Mouse (Mus musculus) E14TG2a.4 (cell line): ENCODE measurements around the gene Bst1.
A peak's percentile ranks its signal among the peaks of the same experiment; 100 is the strongest.

Source experiments
- H3K27me3 ChIP-seq: 2 replicates; pipeline ENCODE4 v1.6.1; 2014; ENCODE audit warnings: low read length, control low read depth; ENCODE audit not compliant: insufficient read depth
- H3K36me3 ChIP-seq: 2 replicates; pipeline ENCODE4 v1.6.1; 2014; ENCODE audit warnings: low read length, control low read depth; ENCODE audit not compliant: insufficient read depth
- H3K4me1 ChIP-seq: replicated peaks from 2 replicates; pipeline ENCODE4 v1.6.1; 2014; ENCODE audit warnings: low read depth, low read length, control low read depth
- H3K4me3 ChIP-seq: replicated peaks from 2 replicates; pipeline ENCODE4 v1.5.1; 2014; ENCODE audit warnings: mild to moderate bottlenecking, low read length
- H3K9me3 ChIP-seq: 2 replicates; pipeline ENCODE4 v1.6.1; 2014; ENCODE audit warnings: low read length, control low read depth
- CTCF ChIP-seq: conservative IDR thresholded peaks from 2 replicates; pipeline ENCODE4 v1.5.1; 2014; ENCODE audit warnings: low read length
- NANOG ChIP-seq: IDR thresholded peaks from 2 replicates; pipeline ENCODE4 v1.6.1; 2014; ENCODE audit warnings: borderline replicate concordance, low read length, mixed read lengths
- POU5F1 ChIP-seq: IDR thresholded peaks from 2 replicates; pipeline ENCODE4 v1.6.1; 2014; ENCODE audit warnings: low read length, borderline replicate concordance

Bst1 gene

GRCm38 (mm10) chr5:43853096-43853867 is 34.6 kb downstream of the Bst1 start:
- no peaks in the 10 kb centered on the region for H3K27me3 ChIP-seq

GRCm38 (mm10) chr5:43853868-43854488 is 35.3 kb downstream of the Bst1 start:
- no peaks in the 10 kb centered on the region for H3K27me3 ChIP-seq
- peaks cover 87% of the 10 kb centered on the region for H3K9me3 ChIP-seq
- H3K36me3 ChIP-seq = peaks cover 34% of the 10 kb centered on the region
- no peaks in the 10 kb centered on the region for H3K4me1 ChIP-seq
- TF ChIP-seq CTCF (no peak), POU5F1 (no peak), NANOG (no peak)
- no peak overlapping the region for H3K4me3 ChIP-seq

More at GRCm38 (mm10) chr5:43853096-43853867, 34.6 kb downstream of the Bst1 start:
- Histone ChIP-seq H3K36me3 (peaks cover 29% of the 10 kb centered on the region), H3K4me3 (no peak overlapping the region), H3K4me1 (no peaks in the 10 kb centered on the region), H3K9me3 (peaks cover 84% of the 10 kb centered on the region)
- no peak; the same call in 1 of the 2 replicates for TF ChIP-seq NANOG
- TF ChIP-seq POU5F1 = no peak
- no peak for TF ChIP-seq CTCF

GRCm38 (mm10) chr5:43855769-43856168 is 37.1 kb downstream of the Bst1 start:
- peaks cover 96% of the 10 kb centered on the region for H3K9me3 ChIP-seq
- peaks cover 42% of the 10 kb centered on the region for H3K36me3 ChIP-seq
- TF ChIP-seq NANOG = no peak
- no peak for TF ChIP-seq POU5F1
- TF ChIP-seq CTCF = no peak
- no peak overlapping the region for H3K4me3 ChIP-seq
- no peaks in the 10 kb centered on the region for H3K27me3 ChIP-seq
- H3K4me1 ChIP-seq = peaks cover 11% of the 10 kb centered on the region

GRCm38 (mm10) chr5:43859663-43860062 is 41.0 kb downstream of the Bst1 start:
- TF ChIP-seq CTCF = no peak
- TF ChIP-seq NANOG = no peak
- no peak for TF ChIP-seq POU5F1
- peaks cover 38% of the 10 kb centered on the region for H3K36me3 ChIP-seq
- no peaks in the 10 kb centered on the region for H3K27me3 ChIP-seq
- peaks cover 92% of the 10 kb centered on the region for H3K9me3 ChIP-seq
- H3K4me3 ChIP-seq = no peak overlapping the region
- peaks cover 29% of the 10 kb centered on the region for H3K4me1 ChIP-seq

GRCm38 (mm10) chr5:43860096-43860495 is 41.4 kb downstream of the Bst1 start:
- H3K27me3 ChIP-seq = no peaks in the 10 kb centered on the region
- TF ChIP-seq POU5F1 (no peak), CTCF (no peak), NANOG (no peak)
- peaks cover 91% of the 10 kb centered on the region for H3K9me3 ChIP-seq
- H3K36me3 ChIP-seq = peaks cover 34% of the 10 kb centered on the region
- no peak overlapping the region for H3K4me3 ChIP-seq
- peaks cover 32% of the 10 kb centered on the region for H3K4me1 ChIP-seq

- no peaks in the 10 kb centered on the region for H3K27me3 ChIP-seq
- peaks cover 36% of the 10 kb centered on the region for H3K36me3 ChIP-seq
- H3K4me3 ChIP-seq = peak overlapping the region; percentile 5; the same call in 1 of the 2 replicates
- peaks cover 40% of the 10 kb centered on the region for H3K4me1 ChIP-seq
- no peak for TF ChIP-seq POU5F1
- peak; percentile 80 for TF ChIP-seq NANOG
- H3K9me3 ChIP-seq = peaks cover 90% of the 10 kb centered on the region
Observed at GRCm38 (mm10) chr5:43860670-43861431, 42.2 kb downstream of the Bst1 start.

GRCm38 (mm10) chr5:43863642-43864041 is 45.0 kb downstream of the Bst1 start:
- no peaks in the 10 kb centered on the region for H3K27me3 ChIP-seq
- no peak for TF ChIP-seq CTCF
- TF ChIP-seq POU5F1 = no peak
- TF ChIP-seq NANOG = no peak
- no peak overlapping the region for H3K4me3 ChIP-seq
- H3K36me3 ChIP-seq = peaks cover 28% of the 10 kb centered on the region
- peaks cover 64% of the 10 kb centered on the region for H3K4me1 ChIP-seq
- peaks cover 69% of the 10 kb centered on the region for H3K9me3 ChIP-seq

GRCm38 (mm10) chr5:43865316-43865715 is 46.6 kb downstream of the Bst1 start:
- Histone ChIP-seq H3K4me3 (no peak overlapping the region), H3K36me3 (peaks cover 17% of the 10 kb centered on the region), H3K27me3 (no peaks in the 10 kb centered on the region), H3K4me1 (peaks cover 64% of the 10 kb centered on the region), H3K9me3 (peaks cover 52% of the 10 kb centered on the region)
- TF ChIP-seq CTCF (no peak), NANOG (no peak), POU5F1 (no peak)
